Mouse (Mus musculus): ENCODE data around the gene Lilra6.
"Not testable (repeated sequence)": the region's sequence is repeated elsewhere in the genome, so short reads cannot be mapped to it uniquely, and the experiment has no call there.

The Lilra6 gene

GRCm38 (mm10) chr7:3915387-3915786, at the start of gene Lilra6:
TSS of gene Lilra6 (minus strand) at chr7:3915503.
- DNase-seq (ENCODE audit: low spot score): not testable (repeated sequence)

GRCm38 (mm10) chr7:3962017-3962416, 46.7 kb upstream of the Lilra6 start:
- DNase-seq (ENCODE audit: low spot score): no peak

GRCm38 (mm10) chr7:3957387-3957786, 42.1 kb upstream of the Lilra6 start:
- DNase-seq (ENCODE audit: low spot score): no peak

- no peak for DNase-seq (ENCODE audit: low spot score)
Observed at GRCm38 (mm10) chr7:3949159-3949558, 33.9 kb upstream of the Lilra6 start.

- DNase-seq (ENCODE audit: low spot score): no peak
Observed at GRCm38 (mm10) chr7:3948223-3948622, 32.9 kb upstream of the Lilra6 start.

- no peak for DNase-seq (ENCODE audit: low spot score)
Observed at GRCm38 (mm10) chr7:3946117-3946516, 30.8 kb upstream of the Lilra6 start.

- no peak for DNase-seq (ENCODE audit: low spot score)
Observed at GRCm38 (mm10) chr7:3940915-3941314, 25.6 kb upstream of the Lilra6 start.

- DNase-seq (ENCODE audit: low spot score): no peak
Observed at GRCm38 (mm10) chr7:3939866-3940525, 24.7 kb upstream of the Lilra6 start.

- DNase-seq (ENCODE audit: low spot score): not testable (repeated sequence)
Observed at GRCm38 (mm10) chr7:3935473-3935872, 20.2 kb upstream of the Lilra6 start.

GRCm38 (mm10) chr7:3903704-3904103, 11.6 kb downstream of the Lilra6 start:
- no peak for DNase-seq (ENCODE audit: low spot score)

- DNase-seq (ENCODE audit: low spot score): not testable (repeated sequence)
Observed at GRCm38 (mm10) chr7:3898036-3898590, 17.2 kb downstream of the Lilra6 start, which contains the start of gene Gm14548. TSS of gene Gm14548 (minus strand) at chr7:3898120.

- not testable (repeated sequence) for DNase-seq (ENCODE audit: low spot score)
Observed at GRCm38 (mm10) chr7:3875032-3875431, 40.3 kb downstream of the Lilra6 start.
